Mouse (Mus musculus) splenic B cell, adult 2 months (primary cell): ENCODE data around the gene Inpp4b.

Source experiments
- DNase-seq: peaks from one replicate; pipeline ENCODE4 v3.0.0-alpha.2; 2011; ENCODE audit warnings: low read depth, low spot score
- H3K27me3 ChIP-seq: 2 replicates; pipeline ENCODE4 v1.6.1; 2012; ENCODE audit warnings: mild to moderate bottlenecking, low read length, moderate library complexity, mixed read lengths; ENCODE audit not compliant: control insufficient read depth, poor library complexity, insufficient read depth, severe bottlenecking
- H3K36me3 ChIP-seq: 2 replicates; pipeline ENCODE4 v1.6.1; 2012; ENCODE audit warnings: mild to moderate bottlenecking, low read length, moderate library complexity, mixed read lengths; ENCODE audit not compliant: control insufficient read depth, poor library complexity, insufficient read depth, severe bottlenecking

Gene Inpp4b

DNA sequence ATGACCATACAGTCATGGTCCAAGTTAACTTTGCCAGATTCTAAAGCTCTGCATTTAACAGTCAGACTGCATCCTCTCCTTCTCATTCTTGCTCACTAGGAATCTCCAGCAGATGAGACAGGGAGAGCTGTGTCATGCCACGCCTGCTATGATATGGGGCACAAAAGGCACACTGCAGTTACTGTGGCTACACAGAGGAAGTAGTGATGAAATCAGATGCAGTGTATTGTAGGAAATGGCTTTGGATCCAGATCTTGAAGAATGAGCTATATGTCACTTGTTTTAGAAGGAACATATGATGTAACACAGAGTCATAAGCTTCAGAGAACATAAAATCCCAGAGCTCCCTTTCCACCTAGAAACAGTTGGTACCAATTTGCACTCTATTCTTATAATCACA is 408.8 kb downstream of the Inpp4b start:
- Histone ChIP-seq H3K27me3 (no peaks in the 10 kb centered on the region), H3K36me3 (no peaks in the 10 kb centered on the region)
- DNase-seq = no peak

DNA sequence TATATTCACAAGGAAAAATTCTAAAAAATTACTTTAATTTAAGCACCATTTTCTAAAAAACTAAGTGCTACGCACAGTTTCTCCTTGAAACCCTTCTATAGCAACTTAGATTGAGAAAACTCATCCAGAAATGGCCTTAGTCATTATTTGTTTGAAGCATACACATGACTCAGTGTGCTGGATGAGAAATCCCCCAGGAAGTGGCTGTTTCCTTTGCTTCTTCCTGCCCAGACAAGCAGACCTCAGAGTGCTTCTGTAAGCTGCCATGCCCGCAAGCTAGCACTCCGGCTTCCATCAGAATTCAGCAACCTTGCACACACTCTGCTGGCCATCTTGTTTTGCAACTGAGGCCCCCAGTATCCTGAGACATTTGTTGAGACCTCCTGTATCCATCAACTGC is 414.3 kb downstream of the Inpp4b start:
- Histone ChIP-seq H3K36me3 (no peaks in the 10 kb centered on the region), H3K27me3 (no peaks in the 10 kb centered on the region)
- DNase-seq = peak; percentile 38

DNA sequence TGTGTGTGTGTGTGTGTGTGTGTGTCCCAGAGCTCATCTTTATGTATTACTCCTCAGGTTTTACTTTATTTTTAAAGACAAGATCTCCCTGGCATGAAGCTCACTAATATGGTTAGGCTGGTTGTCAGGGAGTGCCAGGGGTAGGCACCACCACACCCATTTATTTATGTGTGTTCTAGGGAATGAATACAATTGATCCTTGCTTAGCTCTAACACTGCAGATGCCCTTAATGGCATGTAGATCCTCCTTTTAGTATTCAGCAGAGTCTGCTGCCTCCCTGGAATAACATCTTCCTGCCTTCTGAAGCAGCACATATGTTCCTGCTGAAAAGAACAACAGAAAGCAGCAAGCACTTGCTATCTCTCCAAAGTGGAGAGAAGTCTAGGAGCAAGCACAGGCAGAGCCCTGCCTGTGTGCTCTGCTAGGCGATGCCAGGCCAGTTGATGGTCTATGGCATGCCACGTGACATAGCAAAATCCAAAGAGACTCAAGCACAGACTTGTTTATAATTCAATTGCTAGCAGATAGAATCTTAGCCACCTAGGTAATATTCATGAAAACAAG is 415.3 kb downstream of the Inpp4b start:
- no peaks in the 10 kb centered on the region for H3K36me3 ChIP-seq
- no peak for DNase-seq
- H3K27me3 ChIP-seq = no peaks in the 10 kb centered on the region

DNA sequence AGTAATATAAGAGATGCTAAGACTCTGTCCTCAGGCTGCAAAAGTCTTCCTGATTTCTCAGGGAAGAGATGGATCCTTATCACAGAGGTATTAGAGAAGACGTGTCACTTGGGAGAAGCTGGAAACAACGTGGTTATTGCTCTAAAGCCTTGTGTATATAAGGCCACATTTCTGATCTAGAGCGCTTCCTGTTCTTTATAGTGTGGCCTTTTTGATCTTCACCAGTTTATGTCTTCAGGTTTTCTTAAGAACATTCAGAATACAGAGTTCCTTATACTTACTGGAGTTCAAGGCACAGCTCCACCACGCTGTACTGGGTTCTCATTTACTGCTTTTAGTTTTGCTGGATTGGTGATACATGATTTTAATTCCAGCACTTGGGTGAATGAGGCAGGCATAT is 419.1 kb downstream of the Inpp4b start:
- DNase-seq = no peak
- H3K36me3 ChIP-seq = no peaks in the 10 kb centered on the region
- no peaks in the 10 kb centered on the region for H3K27me3 ChIP-seq

DNA sequence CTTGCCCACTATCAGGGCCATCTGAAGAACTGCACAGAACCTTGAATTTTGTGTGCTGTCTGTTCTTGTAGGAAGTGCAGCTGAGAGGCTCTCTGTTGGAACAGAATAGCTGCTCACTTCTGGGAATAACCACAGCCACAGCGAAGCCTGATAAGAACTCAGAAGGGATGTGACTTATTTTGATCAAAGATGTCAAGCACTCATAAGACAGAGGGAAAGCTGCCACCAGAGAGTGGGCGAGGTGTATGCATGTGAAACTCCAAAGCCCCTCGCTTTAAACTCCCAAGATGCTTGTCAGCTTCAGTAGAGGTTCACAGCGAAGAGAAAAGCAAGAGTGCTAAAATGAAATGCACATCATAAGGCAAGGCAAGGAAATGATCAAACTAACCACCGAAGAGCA is 423.7 kb downstream of the Inpp4b start:
- DNase-seq = no peak
- H3K36me3 ChIP-seq = no peaks in the 10 kb centered on the region
- H3K27me3 ChIP-seq = no peaks in the 10 kb centered on the region

DNA sequence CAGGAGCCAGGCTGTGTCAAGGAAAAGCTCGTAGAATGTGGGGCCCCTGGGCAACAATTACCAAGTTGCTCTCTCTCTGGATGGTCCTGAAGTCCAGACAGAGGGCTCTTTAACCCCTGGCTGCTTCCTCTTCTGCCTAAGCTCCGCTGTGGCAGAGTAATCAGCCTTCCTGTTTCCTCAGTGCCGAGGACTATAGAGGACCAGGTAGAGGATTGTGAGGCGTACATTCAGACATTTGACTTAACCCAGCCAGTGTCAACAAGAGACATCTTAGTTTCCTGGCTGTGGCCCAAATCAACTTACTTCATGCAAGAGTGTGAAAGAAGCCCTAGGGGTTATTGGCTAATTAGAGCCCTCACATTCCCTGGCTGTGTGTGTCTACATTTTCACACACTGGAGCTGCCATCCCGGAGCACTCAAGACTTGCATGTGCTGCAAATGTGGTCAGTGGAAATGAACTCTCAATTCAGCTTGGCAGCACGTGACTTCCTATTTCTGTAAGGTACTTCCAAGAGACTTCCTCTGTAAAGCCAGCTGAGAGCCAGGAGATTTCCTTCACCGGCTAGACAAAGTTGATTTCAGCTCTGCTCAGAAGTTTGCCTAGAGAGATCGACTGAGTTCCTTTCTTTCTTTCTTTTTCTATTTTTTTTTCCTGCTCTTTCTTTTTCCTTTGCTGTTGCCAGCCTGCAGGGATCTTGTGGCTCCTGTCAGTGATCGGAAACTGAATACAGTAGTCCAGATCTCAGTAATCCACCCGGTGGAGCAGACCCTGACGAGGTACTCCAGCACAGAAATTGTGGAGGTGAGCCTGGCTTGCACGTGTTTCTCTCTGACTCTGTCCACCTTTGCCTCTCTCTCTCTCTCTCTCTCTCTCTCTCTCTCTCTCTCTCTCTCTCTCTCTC is 425.3 kb downstream of the Inpp4b start:
- peak; percentile 38 for DNase-seq
- no peaks in the 10 kb centered on the region for H3K36me3 ChIP-seq
- no peaks in the 10 kb centered on the region for H3K27me3 ChIP-seq

DNA sequence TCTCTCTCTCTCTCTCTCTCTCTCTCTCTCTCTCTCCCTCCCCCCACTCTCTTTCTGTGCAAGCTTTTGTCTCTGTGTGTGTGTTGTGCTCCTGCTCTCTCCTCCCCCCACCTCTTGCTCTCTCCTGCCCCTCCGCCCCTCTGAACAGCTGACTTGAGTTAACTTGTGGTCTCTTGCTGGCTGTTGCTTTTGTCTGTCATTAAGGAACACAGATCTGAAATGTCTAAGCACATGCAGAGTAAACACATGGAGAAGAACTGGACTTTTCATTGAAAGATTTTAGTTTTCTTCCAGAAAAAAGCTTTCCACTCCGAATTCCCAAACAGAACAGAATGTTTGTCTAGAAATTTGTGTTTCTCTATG is 425.9 kb downstream of the Inpp4b start:
- no peaks in the 10 kb centered on the region for H3K27me3 ChIP-seq
- no peaks in the 10 kb centered on the region for H3K36me3 ChIP-seq
- no peak for DNase-seq

DNA sequence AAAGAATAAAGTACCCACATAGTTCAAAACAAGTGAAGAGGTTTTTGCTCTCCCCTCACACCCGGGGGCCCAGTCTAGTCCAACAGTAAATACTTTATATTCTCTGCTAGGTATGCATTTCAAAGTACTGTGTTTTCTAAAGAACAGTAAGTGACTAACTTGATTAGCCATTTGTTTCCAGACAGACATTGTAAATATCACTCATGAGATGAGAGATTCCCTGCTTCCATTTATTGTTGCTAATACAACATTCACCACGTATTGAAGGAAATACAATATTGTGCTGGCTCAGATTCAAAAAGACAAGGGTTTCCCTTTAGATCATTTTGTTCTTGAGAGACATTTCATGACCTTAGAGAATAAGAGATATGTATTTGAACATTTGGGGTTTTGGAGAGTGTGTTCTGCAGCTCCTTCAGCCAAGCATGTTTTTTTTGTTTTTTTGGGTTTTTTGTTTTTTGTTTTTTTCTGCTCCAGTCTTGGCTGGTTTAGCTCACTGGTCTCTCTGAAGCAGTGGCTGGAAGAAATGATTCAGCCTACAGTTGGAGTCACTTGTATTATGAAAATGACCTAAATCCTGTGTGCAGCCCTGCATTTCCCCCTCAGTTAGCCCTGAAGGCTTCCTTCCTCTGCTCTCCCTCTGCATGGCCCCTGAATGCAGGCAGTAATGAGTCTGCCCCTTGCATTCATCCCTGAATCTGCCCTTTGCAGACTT is 426.5 kb downstream of the Inpp4b start:
- Histone ChIP-seq H3K36me3 (no peaks in the 10 kb centered on the region), H3K27me3 (no peaks in the 10 kb centered on the region)
- no peak for DNase-seq

DNA sequence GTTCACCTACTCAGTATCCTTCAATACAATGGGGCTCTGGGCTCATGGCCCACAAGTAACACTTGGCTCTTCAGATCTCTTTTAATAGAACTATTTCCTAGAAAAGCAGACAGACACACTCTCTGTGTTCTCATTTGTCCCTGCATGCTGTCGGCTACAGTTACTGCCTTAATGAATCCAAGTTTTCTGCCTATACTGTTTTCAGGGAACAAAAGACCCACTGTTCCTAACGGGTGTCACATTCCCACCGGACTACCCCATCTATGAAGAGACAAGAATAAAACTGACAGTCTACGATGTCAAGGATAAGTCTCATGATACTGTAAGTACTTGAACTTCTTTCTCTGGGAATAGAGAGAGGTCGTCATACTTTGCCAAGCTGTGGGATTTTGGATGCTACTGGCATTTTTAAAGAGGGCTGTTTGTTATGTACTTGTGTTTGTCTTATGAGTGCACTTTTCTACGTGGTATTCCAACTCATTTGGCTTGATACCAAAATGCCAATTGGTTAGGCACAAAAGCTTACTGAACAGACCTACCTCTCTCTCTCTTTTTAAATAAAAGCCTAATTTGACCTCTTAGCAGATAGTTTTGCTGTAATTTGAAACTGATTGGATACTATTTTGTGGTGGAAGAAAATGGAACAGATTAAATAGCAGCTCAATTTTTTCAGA is 428.4 kb downstream of the Inpp4b start:
- no peaks in the 10 kb centered on the region for H3K36me3 ChIP-seq
- no peaks in the 10 kb centered on the region for H3K27me3 ChIP-seq
- no peak for DNase-seq

DNA sequence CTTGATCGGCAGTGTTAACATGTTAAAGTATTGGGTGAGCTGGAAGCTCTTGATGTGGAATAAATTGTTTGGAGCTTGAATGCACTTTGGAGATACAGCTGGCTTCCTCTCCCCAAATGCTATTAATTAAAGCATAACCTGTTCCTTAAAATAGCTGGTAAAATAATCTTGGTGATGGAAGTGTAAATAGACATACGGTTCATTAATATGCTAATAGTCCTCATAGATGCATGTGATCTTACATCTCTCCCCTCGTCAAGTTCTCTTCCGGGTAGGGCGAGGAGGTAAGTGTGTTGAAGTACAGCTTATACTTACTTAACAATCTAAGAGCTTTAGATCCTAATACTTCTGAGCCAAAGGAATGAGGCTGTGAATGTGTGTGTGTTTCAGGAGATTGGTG is 430.5 kb downstream of the Inpp4b start:
- H3K36me3 ChIP-seq = no peaks in the 10 kb centered on the region
- DNase-seq = no peak
- no peaks in the 10 kb centered on the region for H3K27me3 ChIP-seq

DNA sequence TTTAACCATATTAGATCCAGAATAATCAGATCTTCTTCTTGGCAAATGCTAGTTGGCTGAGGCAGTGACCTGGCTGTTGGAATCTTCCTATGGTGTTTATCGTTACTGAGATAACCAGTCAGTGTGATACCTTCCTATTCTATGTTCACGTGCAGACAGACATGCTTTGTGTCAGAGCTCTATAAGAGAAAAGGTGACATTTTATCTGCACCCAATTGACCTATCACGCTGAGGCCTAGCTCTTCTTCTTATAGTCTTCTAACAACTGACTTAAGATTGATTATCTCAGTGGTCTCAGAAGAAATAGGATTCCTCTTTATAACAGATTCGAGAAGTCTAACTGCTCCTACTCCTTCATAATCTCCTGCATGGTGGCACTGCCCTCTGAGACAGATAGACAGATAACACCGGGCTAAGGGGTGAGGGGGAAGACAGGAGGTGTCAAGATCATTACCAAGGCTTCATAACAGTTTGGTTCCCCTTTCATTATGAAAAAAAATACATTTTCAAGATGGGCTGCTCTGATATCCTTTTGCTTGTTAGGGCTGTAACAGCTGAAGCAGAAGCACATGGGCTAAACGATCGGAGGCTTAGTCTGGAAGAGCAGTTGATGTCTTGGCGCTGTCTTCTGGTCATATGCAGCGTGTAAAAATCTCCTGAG is 431.1 kb downstream of the Inpp4b start:
- H3K36me3 ChIP-seq = no peaks in the 10 kb centered on the region
- DNase-seq = no peak
- H3K27me3 ChIP-seq = no peaks in the 10 kb centered on the region

DNA sequence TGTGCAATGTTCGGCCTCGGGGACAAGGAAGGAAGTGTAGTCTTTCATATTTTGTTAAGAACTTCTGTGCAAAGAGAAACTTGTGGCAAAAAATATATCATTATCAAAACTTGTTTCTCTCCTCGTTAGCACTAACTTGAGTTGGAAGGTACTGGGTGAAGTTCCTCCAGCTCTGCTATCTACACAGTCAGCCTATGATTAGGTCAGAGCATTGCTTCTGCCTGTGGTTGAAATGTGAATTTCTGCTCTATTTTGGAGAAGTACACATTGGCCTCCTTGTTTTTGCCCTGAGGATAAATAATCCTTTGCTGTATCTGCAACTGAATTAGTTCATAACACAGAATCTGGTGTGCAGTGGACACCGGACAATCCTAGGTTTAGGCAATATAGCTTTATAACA is 431.7 kb downstream of the Inpp4b start:
- H3K36me3 ChIP-seq = no peaks in the 10 kb centered on the region
- no peak for DNase-seq
- H3K27me3 ChIP-seq = no peaks in the 10 kb centered on the region

DNA sequence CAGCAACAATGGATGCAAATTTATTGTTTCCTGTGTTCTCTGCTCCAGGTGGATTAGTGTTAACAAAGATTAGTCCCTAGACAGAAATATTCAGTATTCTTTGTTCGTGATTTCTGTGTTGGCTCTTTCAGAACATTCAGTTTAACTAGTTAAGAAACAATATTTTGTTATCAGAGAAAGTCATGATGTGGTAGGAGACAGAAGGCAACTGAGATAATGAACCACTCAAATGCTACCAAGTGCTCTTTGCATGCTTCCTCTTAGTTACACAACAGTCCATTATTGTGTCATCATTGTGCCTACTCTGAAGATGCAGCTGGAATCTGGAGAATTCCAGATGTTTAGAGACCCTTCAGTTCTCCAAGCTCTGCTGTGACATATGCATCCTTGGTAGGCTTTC is 432.1 kb downstream of the Inpp4b start:
- Histone ChIP-seq H3K36me3 (no peaks in the 10 kb centered on the region), H3K27me3 (no peaks in the 10 kb centered on the region)
- no peak for DNase-seq

DNA sequence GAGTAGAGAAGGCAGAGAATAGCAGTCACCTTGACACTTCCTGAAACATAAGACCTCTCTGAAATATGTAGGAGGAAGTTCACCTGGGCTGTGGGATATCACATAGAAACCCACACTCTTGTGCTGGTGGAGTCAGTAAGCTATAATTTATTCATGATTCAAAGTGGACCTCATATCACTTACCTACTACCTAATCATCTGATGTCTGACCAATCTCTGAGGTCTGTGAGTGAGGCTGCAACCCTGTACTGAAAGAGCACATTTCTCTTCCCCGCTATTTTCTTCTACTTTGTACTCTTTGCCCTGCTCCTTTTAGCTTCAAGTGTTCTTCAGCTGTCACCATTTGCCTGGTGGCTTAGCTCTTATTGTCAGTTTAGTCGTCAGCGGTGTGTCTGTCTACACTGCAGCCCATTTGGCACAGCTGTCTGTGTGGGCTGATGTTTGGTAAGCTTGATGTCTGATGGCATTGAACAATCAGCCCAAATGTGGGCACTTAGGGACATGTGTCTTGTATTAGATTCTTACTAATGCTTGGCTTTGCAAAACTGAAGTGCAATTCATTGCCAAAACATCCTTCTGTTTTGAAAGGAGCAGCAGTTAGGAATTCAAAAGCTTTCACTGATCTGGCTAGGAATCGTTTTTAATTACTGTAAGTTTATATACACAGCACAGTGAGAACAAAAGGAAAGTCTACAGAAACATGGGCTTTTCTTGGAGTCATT is 434.3 kb downstream of the Inpp4b start:
- H3K36me3 ChIP-seq = no peaks in the 10 kb centered on the region
- no peak for DNase-seq
- no peaks in the 10 kb centered on the region for H3K27me3 ChIP-seq
